Mouse (Mus musculus): ENCODE data around the gene Qars. TPM values are rescaled to one million over a fixed set of nuclear protein-coding genes. Genes with fewer than 3 reads are reported as not detected.

The Qars gene
- polyA plus RNA-seq, 1 experiment from 2014 or later: 120 TPM

GRCm38 (mm10) chr9:108491286-108491580, 16.3 kb upstream of the Qars start:
- Histone ChIP-seq H3K27ac (ENCODE audit: low read depth, low read length) (peak overlapping the region; percentile 77; the same call in 1 of the 2 replicates), H3K4me3 (ENCODE audit: low read depth, low read length) (peak overlapping the region; percentile 86), H3K27me3 (ENCODE audit: control insufficient read depth, insufficient read depth, low read length) (no peaks in the 10 kb centered on the region), H3K9me3 (ENCODE audit: control insufficient read depth, low read length) (no peaks in the 10 kb centered on the region), H3K9ac (ENCODE audit: low read length) (peak overlapping the region; percentile 87), H3K36me3 (ENCODE audit: control insufficient read depth, insufficient read depth, low read length) (peaks cover 41% of the 10 kb centered on the region), H3K4me1 (ENCODE audit: control insufficient read depth, insufficient read depth, low read length) (peaks cover 5% of the 10 kb centered on the region), H3K4me2 (ENCODE audit: low read depth) (peak overlapping the region; percentile 93)
- no peak for DNase-seq (ENCODE audit: low spot score)
- 0 out of 2 replicates have a peak, but pooled peaks have one; percentile 3 for ATAC-seq (ENCODE audit: insufficient read depth, low FRiP score, low TSS enrichment)
- 15% methylated on average over 12 of the region's 12 CpGs for WGBS

GRCm38 (mm10) chr9:108492043-108492750, 15.3 kb upstream of the Qars start:
- no peaks in the 10 kb centered on the region for H3K9me3 ChIP-seq (ENCODE audit: control insufficient read depth, low read length)
- H3K27me3 ChIP-seq (ENCODE audit: control insufficient read depth, insufficient read depth, low read length): no peaks in the 10 kb centered on the region
- WGBS: 90% methylated on average over 16 of the region's 16 CpGs
- H3K36me3 ChIP-seq (ENCODE audit: control insufficient read depth, insufficient read depth, low read length): peaks cover 45% of the 10 kb centered on the region
- H3K27ac ChIP-seq (ENCODE audit: low read depth, low read length): no peak overlapping the region
- H3K4me3 ChIP-seq (ENCODE audit: low read depth, low read length): peak overlapping the region; percentile 86
- H3K4me1 ChIP-seq (ENCODE audit: control insufficient read depth, insufficient read depth, low read length): peaks cover 5% of the 10 kb centered on the region
- peak overlapping the region; percentile 93 for H3K4me2 ChIP-seq (ENCODE audit: low read depth)
- DNase-seq (ENCODE audit: low spot score) (no peak), ATAC-seq (ENCODE audit: insufficient read depth, low FRiP score, low TSS enrichment) (no peak)
- peak overlapping the region; percentile 87; the same call in 1 of the 2 replicates for H3K9ac ChIP-seq (ENCODE audit: low read length)

GRCm38 (mm10) chr9:108493246-108493645, 14.3 kb upstream of the Qars start:
- Histone ChIP-seq H3K36me3 (ENCODE audit: control insufficient read depth, insufficient read depth, low read length) (peaks cover 52% of the 10 kb centered on the region), H3K9ac (ENCODE audit: low read length) (no peak overlapping the region), H3K9me3 (ENCODE audit: control insufficient read depth, low read length) (no peaks in the 10 kb centered on the region), H3K27me3 (ENCODE audit: control insufficient read depth, insufficient read depth, low read length) (no peaks in the 10 kb centered on the region), H3K4me2 (ENCODE audit: low read depth) (no peak overlapping the region), H3K27ac (ENCODE audit: low read depth, low read length) (no peak overlapping the region), H3K4me1 (ENCODE audit: control insufficient read depth, insufficient read depth, low read length) (peaks cover 5% of the 10 kb centered on the region), H3K4me3 (ENCODE audit: low read depth, low read length) (no peak overlapping the region)
- 94% methylated on average over 8 of the region's 8 CpGs for WGBS
- DNase-seq (ENCODE audit: low spot score): no peak
- ATAC-seq (ENCODE audit: insufficient read depth, low FRiP score, low TSS enrichment): no peak

- Histone ChIP-seq H3K36me3 (ENCODE audit: control insufficient read depth, insufficient read depth, low read length) (peaks cover 59% of the 10 kb centered on the region), H3K27ac (ENCODE audit: low read depth, low read length) (no peak overlapping the region), H3K27me3 (ENCODE audit: control insufficient read depth, insufficient read depth, low read length) (no peaks in the 10 kb centered on the region), H3K4me3 (ENCODE audit: low read depth, low read length) (no peak overlapping the region), H3K9me3 (ENCODE audit: control insufficient read depth, low read length) (no peaks in the 10 kb centered on the region), H3K4me2 (ENCODE audit: low read depth) (no peak overlapping the region), H3K9ac (ENCODE audit: low read length) (no peak overlapping the region), H3K4me1 (ENCODE audit: control insufficient read depth, insufficient read depth, low read length) (peaks cover 5% of the 10 kb centered on the region)
- 96% methylated on average over 19 of the region's 19 CpGs for WGBS
- ATAC-seq (ENCODE audit: insufficient read depth, low FRiP score, low TSS enrichment) (no peak), DNase-seq (ENCODE audit: low spot score) (no peak)
Observed at GRCm38 (mm10) chr9:108494146-108494825, 13.2 kb upstream of the Qars start.

- no peak for ATAC-seq (ENCODE audit: insufficient read depth, low FRiP score, low TSS enrichment)
- H3K36me3 ChIP-seq (ENCODE audit: control insufficient read depth, insufficient read depth, low read length): peaks cover 61% of the 10 kb centered on the region
- 83% methylated on average over 10 of the region's 10 CpGs for WGBS
Observed at GRCm38 (mm10) chr9:108494905-108495304, 12.6 kb upstream of the Qars start.

GRCm38 (mm10) chr9:108499231-108499630, 8.3 kb upstream of the Qars start:
- Histone ChIP-seq H3K4me3 (ENCODE audit: low read depth, low read length) (no peak overlapping the region), H3K9me3 (ENCODE audit: control insufficient read depth, low read length) (no peaks in the 10 kb centered on the region), H3K27me3 (ENCODE audit: control insufficient read depth, insufficient read depth, low read length) (no peaks in the 10 kb centered on the region), H3K4me2 (ENCODE audit: low read depth) (no peak overlapping the region), H3K4me1 (ENCODE audit: control insufficient read depth, insufficient read depth, low read length) (no peaks in the 10 kb centered on the region), H3K36me3 (ENCODE audit: control insufficient read depth, insufficient read depth, low read length) (peaks cover 57% of the 10 kb centered on the region), H3K27ac (ENCODE audit: low read depth, low read length) (no peak overlapping the region), H3K9ac (ENCODE audit: low read length) (no peak overlapping the region)
- WGBS: 95% methylated on average over 7 of the region's 7 CpGs
- ATAC-seq (ENCODE audit: insufficient read depth, low FRiP score, low TSS enrichment): no peak
- no peak for DNase-seq (ENCODE audit: low spot score)

More at GRCm38 (mm10) chr9:108494905-108495304, 12.6 kb upstream of the Qars start:
- Histone ChIP-seq H3K4me2 (ENCODE audit: low read depth) (no peak overlapping the region), H3K9me3 (ENCODE audit: control insufficient read depth, low read length) (no peaks in the 10 kb centered on the region), H3K27me3 (ENCODE audit: control insufficient read depth, insufficient read depth, low read length) (no peaks in the 10 kb centered on the region), H3K4me1 (ENCODE audit: control insufficient read depth, insufficient read depth, low read length) (peaks cover 5% of the 10 kb centered on the region), H3K4me3 (ENCODE audit: low read depth, low read length) (no peak overlapping the region), H3K9ac (ENCODE audit: low read length) (no peak overlapping the region), H3K27ac (ENCODE audit: low read depth, low read length) (no peak overlapping the region)
- DNase-seq (ENCODE audit: low spot score): no peak

GRCm38 (mm10) chr9:108499943-108500342, 7.6 kb upstream of the Qars start:
- Histone ChIP-seq H3K36me3 (ENCODE audit: control insufficient read depth, insufficient read depth, low read length) (peaks cover 50% of the 10 kb centered on the region), H3K4me2 (ENCODE audit: low read depth) (no peak overlapping the region), H3K27ac (ENCODE audit: low read depth, low read length) (no peak overlapping the region), H3K4me1 (ENCODE audit: control insufficient read depth, insufficient read depth, low read length) (no peaks in the 10 kb centered on the region), H3K27me3 (ENCODE audit: control insufficient read depth, insufficient read depth, low read length) (no peaks in the 10 kb centered on the region), H3K4me3 (ENCODE audit: low read depth, low read length) (no peak overlapping the region), H3K9ac (ENCODE audit: low read length) (no peak overlapping the region), H3K9me3 (ENCODE audit: control insufficient read depth, low read length) (no peaks in the 10 kb centered on the region)
- ATAC-seq (ENCODE audit: insufficient read depth, low FRiP score, low TSS enrichment) (no peak), DNase-seq (ENCODE audit: low spot score) (no peak)
- WGBS: 96% methylated on average over 15 of the region's 15 CpGs

GRCm38 (mm10) chr9:108506901-108507300, 605 bp upstream of the Qars start:
- no peaks in the 10 kb centered on the region for H3K27me3 ChIP-seq (ENCODE audit: control insufficient read depth, insufficient read depth, low read length)
- ATAC-seq (ENCODE audit: insufficient read depth, low FRiP score, low TSS enrichment) (no peak), DNase-seq (ENCODE audit: low spot score) (no peak)
- H3K27ac ChIP-seq (ENCODE audit: low read depth, low read length): no peak overlapping the region
- H3K36me3 ChIP-seq (ENCODE audit: control insufficient read depth, insufficient read depth, low read length): peaks cover 8% of the 10 kb centered on the region
- H3K9me3 ChIP-seq (ENCODE audit: control insufficient read depth, low read length): no peaks in the 10 kb centered on the region
- H3K4me3 ChIP-seq (ENCODE audit: low read depth, low read length): no peak overlapping the region; the same call in 1 of the 2 replicates
- 92% methylated on average over 7 of the region's 7 CpGs for WGBS
- no peak overlapping the region; the same call in 1 of the 2 replicates for H3K4me2 ChIP-seq (ENCODE audit: low read depth)
- H3K4me1 ChIP-seq (ENCODE audit: control insufficient read depth, insufficient read depth, low read length): peaks cover 8% of the 10 kb centered on the region
- H3K9ac ChIP-seq (ENCODE audit: low read length): no peak overlapping the region

- Histone ChIP-seq H3K4me3 (ENCODE audit: low read depth, low read length) (peak overlapping the region; percentile 74), H3K9ac (ENCODE audit: low read length) (no peak overlapping the region), H3K4me1 (ENCODE audit: control insufficient read depth, insufficient read depth, low read length) (peaks cover 8% of the 10 kb centered on the region), H3K4me2 (ENCODE audit: low read depth) (peak overlapping the region; percentile 80), H3K27me3 (ENCODE audit: control insufficient read depth, insufficient read depth, low read length) (no peaks in the 10 kb centered on the region), H3K36me3 (ENCODE audit: control insufficient read depth, insufficient read depth, low read length) (peaks cover 15% of the 10 kb centered on the region), H3K9me3 (ENCODE audit: control insufficient read depth, low read length) (no peaks in the 10 kb centered on the region), H3K27ac (ENCODE audit: low read depth, low read length) (no peak overlapping the region)
- DNase-seq (ENCODE audit: low spot score) (no peak), ATAC-seq (ENCODE audit: insufficient read depth, low FRiP score, low TSS enrichment) (no peak)
- 90% methylated on average over 7 of the region's 7 CpGs for WGBS
Observed at GRCm38 (mm10) chr9:108508776-108509175, 1.3 kb downstream of the Qars start.
